In genomic region chr12:15831941-15832673, GRCm38 (mm10) we compare ENCODE assay signal across 24 mouse cellular contexts. TPM values are rescaled to one million over a fixed set of nuclear protein-coding genes. Genes with fewer than 3 reads are reported as not detected.
DNase-seq lines count a peak whose midpoint lies in the region; ATAC-seq and TF ChIP-seq lines count a peak whose summit lies in the region.
"Had no signal": no experiment of that assay in that cellular context is flagged by ENCODE, and none has a peak within 500 bp of the region (broad histone marks: within the 10 kb centered on the region; RNA-seq: fewer than 3 reads in every experiment).

No protein-coding gene starts in this region.

- TF ChIP-seq CTCF in lung, postnatal 0 days (IDR thresholded peaks at IDR 0.05) = no peak

- no peak overlapping the region for H3K4me3 ChIP-seq in embryonic facial prominence, embryonic 13.5 days
- no peak overlapping the region for H3K4me3 ChIP-seq in embryonic facial prominence, embryonic 10.5 days
- no peak overlapping the region for H3K4me3 ChIP-seq in lung, postnatal 0 days (ENCODE audit: low read depth, low read length)
- no peak overlapping the region for H3K4me3 ChIP-seq in midbrain, embryonic 16.5 days (ENCODE audit: low read depth, low read length)
- H3K4me3 ChIP-seq: embryonic facial prominence, embryonic 12.5 days; intestine, embryonic 15.5 days; limb, embryonic 10.5 days; limb, embryonic 15.5 days; liver, embryonic 13.5 days; neural tube, embryonic 13.5 days had no signal

- no peak overlapping the region for H3K4me2 ChIP-seq in embryonic facial prominence, embryonic 13.5 days
- H3K4me2 ChIP-seq in lung, postnatal 0 days (replicated peaks; ENCODE audit: low read depth, low read length) = no peak overlapping the region
- no peak overlapping the region for H3K4me2 ChIP-seq in midbrain, embryonic 16.5 days (ENCODE audit: low read length)
- H3K4me2 ChIP-seq: embryonic facial prominence, embryonic 12.5 days; intestine, embryonic 15.5 days; limb, embryonic 15.5 days; liver, embryonic 13.5 days; midbrain, embryonic 11.5 days; neural tube, embryonic 13.5 days had no signal

- TF ChIP-seq EP300 in lung, postnatal 0 days (IDR thresholded peaks at IDR 0.05) = no peak

- no peaks in the 10 kb centered on the region for H3K27me3 ChIP-seq in embryonic facial prominence, embryonic 13.5 days
- H3K27me3 ChIP-seq in embryonic facial prominence, embryonic 10.5 days (replicated peaks; ENCODE audit: low read depth, poor library complexity, severe bottlenecking) = no peaks in the 10 kb centered on the region
- no peaks in the 10 kb centered on the region for H3K27me3 ChIP-seq in lung, postnatal 0 days (replicated peaks; ENCODE audit: insufficient read depth, low read length)
- H3K27me3 ChIP-seq in midbrain, embryonic 16.5 days (ENCODE audit: control insufficient read depth, insufficient read depth, low read depth, low read length) = no peaks in the 10 kb centered on the region
- H3K27me3 ChIP-seq: embryonic facial prominence, embryonic 12.5 days; intestine, embryonic 15.5 days; limb, embryonic 15.5 days; liver, embryonic 13.5 days; neural tube, embryonic 13.5 days had no signal

- H3K4me1 ChIP-seq in embryonic facial prominence, embryonic 13.5 days = peaks cover 5% of the 10 kb centered on the region; the same call in 1 of the 2 replicates
- no peaks in the 10 kb centered on the region for H3K4me1 ChIP-seq in embryonic facial prominence, embryonic 10.5 days
- H3K4me1 ChIP-seq in lung, postnatal 0 days (ENCODE audit: insufficient read depth, low read depth, low read length) = no peaks in the 10 kb centered on the region
- H3K4me1 ChIP-seq in midbrain, embryonic 16.5 days (ENCODE audit: control insufficient read depth, insufficient read depth, low read length) = no peaks in the 10 kb centered on the region
- H3K4me1 ChIP-seq: embryonic facial prominence, embryonic 12.5 days; intestine, embryonic 15.5 days; limb, embryonic 10.5 days; limb, embryonic 15.5 days; liver, embryonic 13.5 days; neural tube, embryonic 13.5 days had no signal

- H3K36me3 ChIP-seq in embryonic facial prominence, embryonic 13.5 days = no peaks in the 10 kb centered on the region
- no peaks in the 10 kb centered on the region for H3K36me3 ChIP-seq in embryonic facial prominence, embryonic 10.5 days (replicated peaks)
- no peaks in the 10 kb centered on the region for H3K36me3 ChIP-seq in lung, postnatal 0 days (ENCODE audit: insufficient read depth, low read length)
- no peaks in the 10 kb centered on the region for H3K36me3 ChIP-seq in midbrain, embryonic 16.5 days (ENCODE audit: control insufficient read depth, insufficient read depth, low read length)
- H3K36me3 ChIP-seq: embryonic facial prominence, embryonic 12.5 days; intestine, embryonic 15.5 days; limb, embryonic 10.5 days; limb, embryonic 15.5 days; liver, embryonic 13.5 days; neural tube, embryonic 13.5 days had no signal

- no peak overlapping the region for H3K9ac ChIP-seq in embryonic facial prominence, embryonic 13.5 days
- no peak overlapping the region for H3K9ac ChIP-seq in lung, postnatal 0 days (replicated peaks; ENCODE audit: low read depth)
- no peak overlapping the region for H3K9ac ChIP-seq in midbrain, embryonic 16.5 days (ENCODE audit: low read depth, low read length)
- H3K9ac ChIP-seq: embryonic facial prominence, embryonic 12.5 days; intestine, embryonic 15.5 days; limb, embryonic 15.5 days; liver, embryonic 13.5 days; neural tube, embryonic 13.5 days had no signal

- 0 out of 2 replicates have a peak overlapping the region, but pooled peaks have one; percentile 44 for H3K27ac ChIP-seq in embryonic facial prominence, embryonic 13.5 days
- H3K27ac ChIP-seq in embryonic facial prominence, embryonic 10.5 days (replicated peaks) = no peak overlapping the region
- no peak overlapping the region for H3K27ac ChIP-seq in lung, postnatal 0 days (ENCODE audit: low read length)
- H3K27ac ChIP-seq in midbrain, embryonic 16.5 days (ENCODE audit: low read length) = no peak overlapping the region
- H3K27ac ChIP-seq: embryonic facial prominence, embryonic 12.5 days; hindbrain, postnatal 0 days; intestine, embryonic 15.5 days; kidney, postnatal 0 days; limb, embryonic 10.5 days; limb, embryonic 15.5 days; liver, embryonic 13.5 days; neural tube, embryonic 13.5 days had no signal

- ATAC-seq in embryonic facial prominence, embryonic 13.5 days (ENCODE audit: insufficient number of reproducible peaks, insufficient read depth, low FRiP score, low TSS enrichment, low read depth) = no peak
- ATAC-seq in lung, postnatal 0 days = no peak
- ATAC-seq in midbrain, embryonic 16.5 days = no peak
- ATAC-seq: forebrain, embryonic 14.5 days; hindbrain, postnatal 0 days; intestine, embryonic 15.5 days had no signal

- DNase-seq in embryonic facial prominence, embryonic 10.5 days (ENCODE audit: low spot score) = no peak
- DNase-seq in lung, postnatal 0 days (ENCODE audit: low spot score) = peak; percentile 33
- DNase-seq in lung, postnatal 10 days = no peak
- DNase-seq in adipocyte (ENCODE audit: low spot score) = peak; percentile 53
- no peak for DNase-seq in thymus, postnatal 36 days
- DNase-seq in kidney, postnatal 10 days = no peak
- DNase-seq: cerebellum, adult 8-10 months; cerebellum, postnatal 25 days; heart, postnatal 14 days; kidney, adult 8-10 months; liver, embryonic 13.5 days; lung, adult 18-20 months; lung, postnatal 36 days had no signal

- H3K9me3 ChIP-seq in embryonic facial prominence, embryonic 13.5 days = no peaks in the 10 kb centered on the region
- H3K9me3 ChIP-seq in embryonic facial prominence, embryonic 10.5 days = no peaks in the 10 kb centered on the region
- H3K9me3 ChIP-seq in lung, postnatal 0 days (ENCODE audit: low read length) = no peaks in the 10 kb centered on the region
- H3K9me3 ChIP-seq in midbrain, embryonic 16.5 days (replicated peaks; ENCODE audit: control insufficient read depth, low read length, poor library complexity, severe bottlenecking) = no peaks in the 10 kb centered on the region
- H3K9me3 ChIP-seq: embryonic facial prominence, embryonic 12.5 days; intestine, embryonic 15.5 days; limb, embryonic 10.5 days; limb, embryonic 15.5 days; liver, embryonic 13.5 days; neural tube, embryonic 13.5 days had no signal

- 60% methylated on average over 3 of the region's 3 CpGs for WGBS in embryonic facial prominence, embryonic 13.5 days
- WGBS in embryonic facial prominence, embryonic 10.5 days = 87% methylated on average over 3 of the region's 3 CpGs
- WGBS in lung, postnatal 0 days = 79% methylated on average over 3 of the region's 3 CpGs
- 87% methylated on average over 3 of the region's 3 CpGs for WGBS in midbrain, embryonic 16.5 days

RNA-seq across cellular contexts. Expression of gene Trib2, which starts 15.4 kb away (rescaled TPM):
- polyA plus RNA-seq in embryonic facial prominence, embryonic 13.5 days (2015; fragmentation: Nextera tagmentation; extraction: Ambion mirVana) = 48.2 and 54.7 TPM in 2 replicates
- polyA plus RNA-seq in embryonic facial prominence, embryonic 10.5 days (2016; fragmentation: Nextera tagmentation; extraction: Ambion mirVana) = 33.8 and 43.4 TPM in 2 replicates
- polyA plus RNA-seq in lung, postnatal 0 days (2015; fragmentation: Nextera tagmentation; extraction: Ambion mirVana) = 36.4 and 42.0 TPM in 2 replicates
- polyA plus RNA-seq in midbrain, embryonic 16.5 days (2015; fragmentation: Nextera tagmentation; extraction: Ambion mirVana) = 146 and 148 TPM in 2 replicates

Comparison
In these comparisons a context has a peak if more than half of its experiments do, and no peak if none do; other contexts are left out.
1. DNase-seq: peak in lung, postnatal 0 days (single experiment) and adipocyte (single experiment); none in embryonic facial prominence, embryonic 10.5 days (single experiment), lung, postnatal 10 days (single experiment), thymus, postnatal 36 days (0 of 2) and kidney, postnatal 10 days (single experiment).